Mouse (Mus musculus): Measurements from ENCODE around the gene Tspan11.

The Tspan11 gene

GRCm38 (mm10) chr6:127887511-127888421 is at the start of gene Tspan11:
TSS of gene Tspan11 (plus strand) at chr6:127887589.
- DNase-seq (ENCODE audit: low read depth), result no peak

DNA sequence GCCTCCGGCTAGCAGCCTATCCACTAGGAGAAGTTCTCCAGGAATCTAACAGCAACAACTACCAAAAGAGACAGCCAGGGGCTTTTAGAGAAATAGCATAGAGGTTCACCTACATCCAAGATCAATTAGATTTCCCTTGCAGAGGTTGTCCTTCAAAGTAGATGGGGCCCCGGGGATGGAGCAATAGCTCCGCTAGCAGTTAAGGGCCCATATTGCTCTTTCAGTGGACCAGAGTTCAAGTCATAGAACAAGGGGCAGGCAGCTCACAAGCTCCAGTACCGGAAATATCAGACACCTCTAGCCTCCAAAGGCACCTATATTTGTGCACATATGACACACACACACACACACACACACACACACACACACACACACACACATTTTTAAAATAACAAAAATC is 49.5 kb upstream of the Tspan11 start:
- DNase-seq (ENCODE audit: low read depth), result no peak

- DNase-seq (ENCODE audit: low read depth), result no peak
Observed at GRCm38 (mm10) chr6:127839538-127839937, 47.9 kb upstream of the Tspan11 start.

- no peak for DNase-seq (ENCODE audit: low read depth)
Observed at GRCm38 (mm10) chr6:127840171-127840570, 47.2 kb upstream of the Tspan11 start.

GRCm38 (mm10) chr6:127841326-127841725 is 46.1 kb upstream of the Tspan11 start:
- DNase-seq (ENCODE audit: low read depth), result no peak

DNA sequence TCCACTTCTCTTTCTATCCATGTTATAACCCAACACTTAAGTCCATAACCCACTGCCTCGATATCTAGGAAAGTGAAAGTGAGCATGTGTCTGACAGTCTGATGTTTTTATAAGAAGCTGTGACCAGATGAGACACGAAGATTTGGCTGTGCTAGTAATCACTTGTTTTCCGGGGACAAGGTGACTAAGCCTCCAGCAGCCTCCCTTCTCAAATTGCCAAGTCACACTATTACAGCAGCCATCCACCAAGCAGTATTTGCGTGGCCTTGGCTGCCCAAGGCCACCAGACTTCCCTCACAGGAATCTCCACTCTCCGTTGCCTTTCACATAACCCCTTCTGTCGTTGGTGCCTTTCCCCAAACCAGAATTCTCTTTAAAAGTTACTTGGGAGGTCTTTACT is 40.9 kb upstream of the Tspan11 start:
- no peak for DNase-seq (ENCODE audit: low read depth)

- DNase-seq (ENCODE audit: low read depth), result no peak
Observed at GRCm38 (mm10) chr6:127849496-127849895, 37.9 kb upstream of the Tspan11 start.

DNA sequence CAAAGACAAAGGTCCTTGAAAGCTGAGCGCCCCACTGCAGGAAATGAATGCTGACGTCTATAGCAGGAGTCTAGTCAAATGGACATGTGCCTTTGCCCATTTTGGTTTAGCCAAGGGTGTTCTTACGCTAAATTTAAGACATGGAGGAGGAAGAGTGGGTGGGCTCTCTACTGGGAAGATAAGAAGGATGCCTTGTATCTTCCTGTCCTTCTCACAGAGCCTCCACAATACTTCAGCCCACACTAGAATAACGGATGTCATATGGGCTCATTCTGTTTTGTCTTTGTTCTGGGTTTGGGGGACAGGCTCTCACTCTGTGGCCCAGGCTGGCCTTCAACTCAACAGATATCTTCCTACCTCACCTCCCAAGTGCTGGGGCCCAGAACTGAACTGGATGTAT is 35.8 kb upstream of the Tspan11 start:
- DNase-seq (ENCODE audit: low read depth), result no peak

DNA sequence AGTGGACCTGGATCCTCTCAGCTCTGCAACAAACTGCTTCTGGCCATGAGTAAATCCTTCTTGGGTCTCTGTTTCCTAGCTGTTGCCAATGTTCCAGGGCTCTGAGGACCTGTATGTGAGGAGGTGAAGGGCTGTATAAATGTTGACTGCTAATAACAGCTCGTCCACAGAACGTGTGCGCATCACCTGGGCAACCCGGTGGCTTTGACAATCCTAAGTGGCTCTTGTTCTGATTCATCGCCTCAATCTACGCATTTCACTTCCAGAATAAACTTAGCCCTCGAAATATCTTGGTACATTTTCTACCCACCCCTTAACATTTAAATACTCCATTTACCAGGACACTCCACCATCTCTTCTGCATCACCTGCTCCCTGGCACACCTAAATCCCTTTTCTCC is 34.1 kb upstream of the Tspan11 start:
- DNase-seq (ENCODE audit: low read depth), result no peak

- no peak for DNase-seq (ENCODE audit: low read depth)
Observed at GRCm38 (mm10) chr6:127853771-127854687, 33.4 kb upstream of the Tspan11 start.

DNA sequence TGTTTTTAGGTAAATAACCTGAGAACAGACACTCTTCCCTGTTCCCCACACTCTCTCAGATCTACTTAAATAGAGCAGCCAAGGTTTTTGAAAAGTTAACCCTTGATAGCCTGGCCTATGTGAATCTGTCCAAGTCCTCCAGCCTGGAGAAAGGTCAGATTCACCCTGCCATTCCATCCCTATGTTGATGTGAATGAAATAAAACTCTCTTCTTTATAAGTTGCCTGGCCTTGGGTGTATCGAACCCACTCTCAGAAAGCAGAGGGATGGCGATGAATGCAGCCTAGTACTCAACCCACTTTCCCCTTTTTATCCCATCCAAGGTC is 32.7 kb upstream of the Tspan11 start:
- no peak for DNase-seq (ENCODE audit: low read depth)

DNA sequence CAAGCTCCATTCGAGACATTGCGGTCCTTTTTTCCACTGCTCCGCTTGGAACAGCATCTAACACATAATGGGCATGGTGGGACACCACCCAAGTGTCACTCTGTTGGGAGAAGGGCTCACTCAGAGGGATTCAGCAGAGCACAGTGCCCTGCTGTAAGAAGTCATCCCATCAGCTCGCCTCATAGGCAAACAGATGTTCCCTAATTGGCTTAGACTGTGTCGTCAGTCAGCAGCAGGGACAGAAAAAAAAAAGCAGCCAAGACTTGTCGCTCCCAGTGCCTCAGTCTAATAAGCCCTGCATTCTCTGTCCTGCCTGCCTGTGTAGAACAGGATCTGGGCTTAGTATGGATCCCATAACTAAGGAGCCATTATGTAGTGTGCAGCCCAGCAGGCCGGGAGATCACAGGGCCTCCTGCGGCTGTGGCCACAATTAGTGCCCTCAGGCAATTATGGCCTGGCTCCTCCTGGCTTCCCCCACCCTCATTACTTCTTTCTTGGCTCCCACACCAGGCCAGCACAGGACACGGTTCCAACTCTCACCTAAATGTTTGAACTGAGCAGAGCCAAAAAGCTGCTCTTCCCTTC is 31.6 kb upstream of the Tspan11 start:
- no peak for DNase-seq (ENCODE audit: low read depth)

DNA sequence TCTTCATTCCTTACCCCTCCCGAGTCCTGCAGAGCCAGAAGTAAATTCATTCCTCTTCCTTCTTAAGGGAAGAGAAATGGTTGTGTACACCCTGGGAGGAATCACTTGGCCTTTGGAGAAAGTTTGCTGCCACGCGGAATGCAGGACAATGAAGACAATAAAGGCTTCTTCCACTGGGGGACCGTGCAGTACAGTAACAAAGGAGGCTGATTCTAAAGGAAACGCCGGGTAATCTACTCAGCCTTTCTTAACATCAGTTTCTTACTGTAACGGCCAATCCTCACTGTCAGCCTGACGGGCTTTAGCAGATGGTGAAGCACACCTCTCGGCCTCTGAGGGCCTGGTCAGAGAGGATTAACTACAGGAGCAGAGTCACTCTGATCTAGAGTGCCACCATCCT is 25.4 kb upstream of the Tspan11 start:
- DNase-seq (ENCODE audit: low read depth), result no peak

GRCm38 (mm10) chr6:127865391-127865790 is 22.0 kb upstream of the Tspan11 start:
- DNase-seq (ENCODE audit: low read depth), result no peak

DNA sequence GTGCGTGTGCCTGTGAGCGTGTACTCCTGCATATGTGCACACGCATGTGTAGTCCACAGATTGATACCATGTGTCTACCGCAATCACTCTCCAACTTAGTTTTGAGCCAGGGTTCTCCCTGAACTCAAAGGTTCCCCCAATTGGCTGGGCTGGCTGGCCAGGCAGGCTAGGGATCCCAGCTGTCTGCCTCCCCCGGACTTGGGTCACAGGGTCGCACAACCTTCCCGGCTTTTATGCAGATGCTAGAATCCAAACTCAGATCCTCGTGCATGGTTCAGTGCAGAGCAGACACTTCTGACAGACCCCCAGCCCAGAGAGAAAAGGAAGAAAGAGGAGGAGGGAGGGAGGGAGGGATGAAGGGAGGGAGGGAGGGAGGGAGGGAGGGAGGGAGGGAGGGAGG is 18.8 kb upstream of the Tspan11 start:
- no peak for DNase-seq (ENCODE audit: low read depth)

DNA sequence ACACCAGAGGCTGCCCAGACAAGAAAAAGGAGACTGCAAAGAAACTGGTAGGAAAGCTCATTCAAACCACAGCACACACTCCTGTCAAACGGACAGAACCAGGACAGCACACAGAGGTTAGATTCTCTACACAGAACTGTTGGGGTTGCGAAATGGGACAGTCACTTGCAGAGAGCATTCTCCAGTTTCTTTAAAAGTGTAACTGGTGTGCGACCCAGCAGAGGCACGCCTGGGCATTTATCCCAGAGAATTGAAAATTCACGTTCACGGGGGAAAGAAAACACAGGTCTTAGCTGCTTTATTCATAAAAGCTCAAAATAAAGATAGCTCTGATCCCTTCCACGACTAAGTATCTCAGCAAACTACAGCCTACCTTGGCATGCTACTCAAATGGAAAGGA is 18.3 kb upstream of the Tspan11 start:
- no peak for DNase-seq (ENCODE audit: low read depth)

- no peak for DNase-seq (ENCODE audit: low read depth)
Observed at GRCm38 (mm10) chr6:127870345-127871324, 16.8 kb upstream of the Tspan11 start.

- DNase-seq (ENCODE audit: low read depth), result no peak
Observed at GRCm38 (mm10) chr6:127871436-127871835, 16.0 kb upstream of the Tspan11 start.

DNA sequence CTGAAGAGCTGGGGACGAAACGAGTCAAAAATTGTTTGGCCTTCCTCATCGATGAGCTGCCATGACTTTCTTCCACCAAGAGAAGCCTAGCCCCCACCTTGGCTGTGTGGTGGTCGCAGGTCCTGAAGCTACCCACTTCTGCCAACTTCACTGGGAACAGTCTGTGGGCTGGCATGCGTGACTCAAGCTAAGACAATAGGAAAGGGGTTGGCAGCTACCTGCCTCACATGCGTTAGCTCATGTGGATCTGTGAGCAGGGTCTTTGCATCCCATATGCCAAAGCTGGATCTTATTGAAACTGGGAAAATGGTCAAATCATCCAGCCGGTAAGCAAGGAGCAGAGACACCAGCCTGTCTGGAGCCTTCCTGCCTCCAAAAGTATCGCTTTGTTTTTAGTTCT is 14.8 kb upstream of the Tspan11 start:
- DNase-seq (ENCODE audit: low read depth), result no peak

DNA sequence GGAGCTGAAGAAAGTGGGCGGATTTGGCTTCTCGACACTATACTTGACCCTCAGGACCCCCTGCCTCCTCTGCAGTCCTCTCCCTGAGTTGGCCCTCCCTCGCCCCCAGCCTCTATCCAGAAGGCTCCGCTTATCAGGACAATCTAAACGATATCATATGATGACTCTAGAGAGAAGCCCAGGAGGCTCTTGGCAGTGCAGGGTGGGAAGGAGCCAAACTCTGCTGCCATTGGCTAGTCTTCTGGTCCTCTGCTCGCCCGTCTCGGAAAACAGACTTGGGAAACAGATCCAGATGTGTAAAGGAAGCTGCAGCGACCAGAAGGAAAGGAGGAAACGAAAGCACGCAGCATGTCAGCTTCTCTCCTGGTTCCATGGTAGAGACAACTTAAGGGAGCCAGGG is 11.5 kb upstream of the Tspan11 start:
- no peak for DNase-seq (ENCODE audit: low read depth)

GRCm38 (mm10) chr6:127876436-127876835 is 11.0 kb upstream of the Tspan11 start:
- no peak for DNase-seq (ENCODE audit: low read depth)

DNA sequence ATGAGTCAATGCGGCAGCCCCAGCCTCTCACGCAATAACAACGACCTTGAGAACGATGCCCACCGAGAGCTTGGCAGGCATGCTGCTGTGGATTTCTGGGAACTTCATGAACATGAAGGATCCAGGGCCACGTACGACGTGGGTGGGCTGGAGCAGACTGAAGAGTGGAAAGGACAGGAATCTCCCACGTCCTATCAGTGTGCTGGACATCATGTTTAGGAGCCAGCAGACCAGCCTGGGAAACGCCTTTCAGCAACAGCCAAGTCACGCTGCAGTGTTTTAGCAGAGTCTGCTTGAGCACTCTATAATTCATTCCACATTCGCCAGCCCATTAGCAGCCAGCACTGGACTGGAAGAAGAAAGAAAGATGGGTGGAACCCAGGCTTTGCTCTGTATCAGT is 10.4 kb upstream of the Tspan11 start:
- no peak for DNase-seq (ENCODE audit: low read depth)
